Mouse (Mus musculus) spleen, postnatal 10 days (tissue): ENCODE results near the gene Samd5.
A peak's percentile ranks its signal among the peaks of the same experiment; 100 is the strongest.

ENCODE experiments used
- DNase-seq, 2 experiments: peaks; one replicate each; pipeline ENCODE4 v3.0.0; 2021 to 2022; ENCODE audit warnings: low spot score in 2 of 2

The Samd5 gene

DNA sequence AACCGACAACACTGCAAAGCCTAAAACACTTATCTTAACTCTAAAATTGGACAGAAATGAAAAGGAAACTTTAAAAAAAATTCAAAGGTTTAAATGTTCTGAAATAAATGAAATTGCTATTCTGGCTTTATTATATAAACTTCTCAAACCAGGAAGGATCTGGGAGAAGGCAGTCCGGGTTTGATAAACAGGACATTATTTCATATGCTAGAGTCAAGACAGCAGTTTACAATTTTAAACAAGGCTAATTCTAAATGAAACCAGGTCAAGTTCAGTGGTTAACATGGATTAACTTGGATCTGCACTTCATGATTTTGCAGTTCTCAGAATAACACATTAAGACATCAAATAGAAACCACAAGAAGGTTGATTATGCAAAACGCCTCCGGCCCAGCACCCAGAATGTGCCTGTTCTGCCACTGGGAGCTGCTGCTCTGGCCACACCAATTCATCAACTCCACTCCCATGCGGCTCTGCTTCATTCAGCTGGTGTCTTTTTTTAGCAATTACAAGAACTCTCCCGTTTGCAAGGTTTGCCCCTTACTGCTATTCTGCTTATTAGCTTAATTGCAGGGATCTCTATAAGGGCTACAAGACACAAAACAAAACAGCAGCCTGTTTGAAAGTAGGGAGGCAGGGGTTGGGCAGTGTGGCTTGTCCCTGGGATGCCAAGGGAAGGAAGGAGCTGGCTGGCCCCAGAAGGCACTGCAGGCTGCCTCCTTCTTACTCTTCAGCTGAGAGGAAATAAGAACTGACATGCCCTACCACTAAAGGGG lies 24.8 kb downstream of the Samd5 start:
- no peak for DNase-seq

DNA sequence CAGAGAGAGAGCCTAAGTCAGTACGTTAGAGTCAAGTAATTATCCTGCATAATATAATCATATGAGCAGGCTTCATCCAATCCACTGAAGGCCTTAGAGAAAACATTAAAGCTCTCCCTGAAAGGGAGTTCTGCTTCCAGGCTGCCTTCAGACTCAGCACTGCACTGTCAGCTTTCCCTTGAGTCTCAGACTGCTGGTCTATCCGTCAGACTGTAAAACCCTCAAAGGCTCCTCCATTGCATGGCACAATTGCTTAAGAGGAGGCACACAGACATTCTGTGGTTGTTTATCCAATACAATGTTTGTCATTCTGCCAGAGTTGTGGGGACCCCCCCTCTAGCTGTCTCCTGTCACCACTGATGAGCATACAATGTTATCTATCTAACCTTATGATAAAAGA lies 26.5 kb downstream of the Samd5 start:
- DNase-seq: no peak

DNA sequence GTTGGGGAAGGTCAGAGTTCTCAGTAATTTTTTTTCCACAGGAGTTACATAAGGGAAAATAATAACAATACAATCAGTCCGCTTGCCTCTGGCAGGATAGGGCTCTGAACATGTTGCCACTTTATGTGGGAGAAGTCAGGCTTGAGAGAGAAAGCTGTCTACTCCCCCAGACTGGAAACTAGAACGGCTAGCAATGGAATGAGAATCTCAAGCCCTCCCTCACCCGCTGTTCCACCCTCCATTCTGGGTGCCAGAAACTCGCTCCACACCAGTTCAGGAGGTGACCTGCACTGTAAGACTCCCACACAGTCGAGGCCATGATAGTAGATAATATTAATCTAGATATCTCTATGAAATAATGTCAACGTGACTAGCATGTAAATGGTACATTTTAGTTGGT lies 27.3 kb downstream of the Samd5 start:
- DNase-seq: no peak

DNA sequence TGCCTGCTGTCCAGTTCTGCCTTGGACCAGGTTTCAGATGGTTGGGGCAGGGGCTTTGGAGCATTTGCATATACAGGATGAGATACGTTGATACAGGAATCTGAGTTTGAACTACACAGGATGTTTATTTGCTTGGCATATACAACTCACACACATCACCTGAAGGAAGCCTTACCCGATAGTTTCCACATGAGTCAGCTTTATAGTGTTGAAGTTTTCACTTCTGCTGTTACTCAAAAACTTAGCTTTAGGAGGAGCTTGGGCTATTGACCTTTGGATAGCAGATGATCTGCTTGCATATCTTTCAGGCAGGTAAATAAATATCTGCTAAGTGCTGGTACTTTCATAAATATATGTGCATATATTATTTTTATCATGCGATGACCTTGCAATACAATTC lies 28.6 kb downstream of the Samd5 start:
- no peak for DNase-seq

DNA sequence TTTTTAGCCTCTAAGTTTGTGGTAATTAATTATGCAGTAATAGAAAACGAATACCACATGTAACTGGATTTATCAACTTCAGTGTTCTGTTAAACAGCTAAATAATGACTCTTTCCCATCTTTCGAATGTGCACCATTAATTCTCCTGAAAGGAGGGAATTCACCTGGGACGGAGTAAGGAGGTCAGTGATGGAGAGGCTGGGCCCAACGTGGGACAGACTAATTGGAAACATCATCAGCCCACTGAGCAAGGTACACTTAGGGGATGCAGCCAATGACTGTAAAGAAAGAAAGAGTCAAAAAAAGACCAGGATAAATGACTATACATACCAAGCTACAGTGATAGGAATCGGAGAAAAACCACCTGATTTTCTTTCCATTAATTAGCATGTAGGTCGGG lies 31.5 kb downstream of the Samd5 start:
- DNase-seq: no peak

DNA sequence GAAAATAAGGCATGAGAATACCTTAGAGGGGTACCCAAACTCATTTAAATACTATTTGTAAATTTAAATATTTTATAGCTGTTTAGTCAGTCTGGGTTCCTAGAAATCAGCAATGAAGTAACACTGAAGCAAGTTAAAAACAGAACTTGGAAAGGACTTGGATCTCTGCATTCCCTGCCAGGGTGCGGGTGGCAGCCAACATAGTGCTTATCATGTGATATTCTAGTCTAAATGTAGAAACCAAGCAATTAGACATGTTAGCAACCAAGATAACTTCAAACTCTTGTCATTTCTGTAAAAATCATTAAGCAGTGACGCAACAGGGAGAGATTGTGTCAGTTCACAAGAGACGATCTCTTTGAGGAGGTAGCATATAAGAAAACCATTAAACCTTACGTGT lies 32.9 kb downstream of the Samd5 start:
- no peak for DNase-seq

DNA sequence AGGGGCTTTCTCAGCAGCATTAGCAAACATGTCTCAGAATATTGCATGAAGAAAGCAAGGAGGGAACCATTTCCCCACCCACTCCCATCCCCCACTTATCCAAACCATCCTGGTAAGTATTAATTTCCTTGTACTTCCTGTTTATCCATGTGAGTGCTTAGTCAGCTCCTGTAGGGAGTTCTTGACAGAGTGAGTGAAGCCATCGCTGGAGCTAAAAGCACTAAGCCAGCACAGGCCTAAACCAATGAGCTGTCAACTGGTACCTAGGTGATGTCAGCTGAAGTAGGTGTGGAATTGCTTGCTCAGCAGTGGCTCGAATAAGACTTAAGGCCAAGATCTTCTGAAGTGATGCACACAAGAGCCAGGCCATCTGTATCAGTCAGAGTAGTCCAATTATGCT lies 34.3 kb downstream of the Samd5 start:
- DNase-seq: no peak

DNA sequence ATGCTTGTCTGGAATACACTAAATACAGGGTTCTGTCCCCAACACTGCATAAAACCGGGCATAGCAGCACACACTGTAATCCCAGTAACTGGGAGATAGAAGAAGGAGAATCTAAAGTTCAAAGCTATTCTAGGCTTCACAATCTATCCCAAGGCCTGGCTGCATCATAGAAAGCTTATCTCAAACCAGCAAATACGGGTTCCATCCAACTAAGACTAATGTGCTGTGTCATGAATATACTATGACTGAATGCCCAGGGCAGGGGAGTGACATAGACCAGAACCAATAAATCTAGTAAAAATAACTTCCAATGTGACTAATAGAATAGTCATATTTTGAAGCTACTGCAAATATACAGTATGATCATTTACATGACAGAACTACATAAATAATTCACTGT lies 35.0 kb downstream of the Samd5 start:
- DNase-seq: no peak

DNA sequence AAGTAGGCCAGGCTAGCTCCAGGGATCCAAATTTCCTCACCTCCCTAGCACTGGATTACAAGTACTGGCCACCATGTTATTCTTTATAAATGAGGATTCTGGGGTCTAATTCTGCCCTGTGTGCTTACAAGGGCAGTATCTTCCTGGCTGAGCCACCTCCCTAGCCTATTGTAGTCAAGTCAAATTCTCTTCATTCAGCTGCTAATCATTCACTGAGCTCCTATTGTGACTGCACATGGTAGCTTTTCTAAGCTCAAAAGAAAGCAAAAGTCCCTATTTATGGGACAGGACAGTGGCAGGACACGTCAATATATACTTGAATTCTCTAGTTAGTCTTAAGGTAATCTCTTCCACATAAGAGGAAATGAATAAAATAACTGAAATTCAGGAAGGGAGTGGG lies 49.7 kb downstream of the Samd5 start:
- DNase-seq: no peak

DNA sequence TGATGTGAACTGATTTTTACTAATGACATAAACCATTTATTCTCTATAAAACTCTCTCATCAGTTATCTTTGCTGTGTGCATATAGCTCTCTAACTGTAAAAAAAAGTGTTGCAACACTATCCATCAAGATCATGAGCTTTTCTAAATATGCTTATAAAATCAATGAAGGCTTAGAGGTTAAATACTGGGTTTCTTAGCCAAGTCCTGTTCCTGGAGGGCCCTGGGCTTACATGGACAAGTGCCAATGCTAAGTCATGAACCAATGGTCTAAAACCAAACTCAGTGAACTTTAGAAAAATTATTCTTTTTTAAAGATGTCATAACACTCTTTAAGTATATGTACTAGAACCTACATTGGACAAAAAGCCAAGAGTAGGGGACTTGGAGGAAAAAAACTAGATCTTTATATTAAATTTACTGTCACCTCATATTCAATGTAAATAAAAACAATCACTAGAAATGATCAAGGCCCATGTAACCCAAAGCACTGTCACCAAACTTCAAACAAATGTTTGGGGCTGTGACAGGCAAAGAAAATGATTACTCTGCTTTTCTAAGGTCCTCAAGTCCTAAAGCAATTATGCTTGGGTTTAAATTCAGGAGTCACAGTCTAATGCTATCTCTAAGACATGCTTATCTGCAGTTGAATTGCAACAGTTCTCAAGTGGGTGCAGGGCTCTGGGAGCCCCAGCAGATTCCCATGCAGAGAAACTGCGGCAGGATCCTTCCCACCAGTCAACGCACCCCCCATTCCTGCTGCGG lies 52.9 kb downstream of the Samd5 start:
- DNase-seq: no peak

DNA sequence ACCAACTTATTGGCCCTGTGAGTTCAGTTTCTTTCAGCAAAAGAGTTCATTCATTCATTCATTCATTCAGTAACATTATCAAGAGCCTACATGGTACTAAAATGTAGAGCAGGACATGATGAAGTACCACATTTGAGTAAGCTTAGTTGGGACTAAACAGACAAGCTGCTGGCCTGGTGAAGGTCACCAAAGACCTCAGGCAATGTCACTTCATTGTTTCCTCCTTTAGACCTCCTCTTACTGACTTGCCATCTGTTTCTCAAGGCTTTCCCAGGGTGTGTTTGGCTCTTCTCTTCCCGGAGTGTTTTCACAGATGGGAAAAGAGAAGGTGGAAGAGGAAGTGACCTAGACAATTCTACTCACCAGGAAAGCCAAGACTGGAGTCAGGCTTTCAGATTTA lies 54.0 kb downstream of the Samd5 start:
- DNase-seq: no peak

DNA sequence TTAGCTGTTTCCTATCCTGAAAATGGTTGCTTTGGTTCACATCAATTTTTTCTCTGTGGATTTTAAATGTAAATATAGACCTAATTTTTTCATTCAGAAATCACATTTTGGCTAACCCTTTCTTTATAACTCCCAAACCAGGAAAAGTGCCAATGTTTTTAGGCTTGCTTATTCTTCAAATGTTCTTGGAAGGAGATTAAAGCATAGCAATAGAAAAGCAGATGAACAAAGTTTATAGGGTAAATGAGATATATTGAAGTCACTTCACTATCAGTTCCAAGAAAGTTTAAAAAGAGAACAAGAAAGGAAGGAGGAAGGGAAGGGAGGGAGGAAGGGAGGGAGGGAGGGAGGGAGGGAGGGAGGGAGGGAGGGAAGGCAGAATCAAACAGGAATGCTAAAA lies 60.0 kb downstream of the Samd5 start:
- DNase-seq: no peak

DNA sequence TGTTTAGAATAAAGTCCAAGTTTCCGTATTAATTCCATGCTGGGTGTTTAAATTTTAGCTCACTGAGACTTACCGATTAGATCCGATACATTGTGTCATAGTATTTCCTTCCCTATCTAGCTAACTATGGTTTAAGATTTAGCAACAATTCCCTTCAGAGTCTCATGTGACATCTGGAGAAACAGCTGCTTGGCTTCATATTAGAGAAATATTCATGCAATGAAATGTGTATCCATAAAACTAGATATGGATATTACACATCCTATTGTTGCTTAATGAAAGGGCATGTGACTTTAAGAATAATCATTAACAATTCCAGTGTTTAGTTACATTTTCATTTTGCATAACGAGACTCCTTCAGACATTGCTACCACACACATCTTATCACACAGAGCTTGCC lies 66.2 kb downstream of the Samd5 start:
- no peak for DNase-seq

DNA sequence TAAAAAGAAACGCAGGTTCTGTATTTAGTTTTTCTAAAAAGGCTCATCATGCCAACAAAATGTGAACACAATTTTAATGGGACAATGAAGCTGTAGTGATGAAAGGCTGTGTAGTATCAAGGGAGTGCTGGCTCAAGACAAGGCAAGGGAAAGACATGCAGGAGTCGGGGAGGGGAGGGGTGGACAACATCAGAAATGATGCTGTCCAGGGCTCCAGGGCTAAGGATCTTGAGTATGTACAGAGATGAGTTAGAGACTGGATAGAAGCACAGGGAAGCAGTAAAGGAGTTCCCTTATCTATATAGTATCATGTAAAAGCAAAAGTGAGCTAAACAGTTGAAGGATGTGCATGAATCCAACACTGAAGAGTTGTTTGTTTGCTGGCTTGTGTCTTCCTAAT lies 67.9 kb downstream of the Samd5 start:
- DNase-seq: no peak

DNA sequence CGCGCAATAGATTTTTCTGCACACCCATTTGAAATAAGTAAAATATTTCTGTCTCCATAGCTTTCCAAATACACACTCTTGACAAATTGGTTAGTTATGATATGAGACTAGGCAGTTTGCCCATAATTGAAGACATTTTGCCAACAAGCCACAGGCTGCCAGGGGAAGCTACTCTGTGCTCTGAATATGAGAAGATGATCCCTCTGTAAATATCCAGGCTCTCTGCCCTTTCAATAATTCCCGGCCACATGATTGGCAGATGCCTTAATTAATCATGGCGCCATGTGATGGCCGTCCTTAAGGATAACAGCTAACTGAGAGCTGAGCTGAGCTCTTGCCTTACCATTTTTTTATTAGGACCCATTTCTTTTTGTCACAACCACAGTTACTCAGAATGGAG lies 69.4 kb downstream of the Samd5 start:
- DNase-seq: no peak

DNA sequence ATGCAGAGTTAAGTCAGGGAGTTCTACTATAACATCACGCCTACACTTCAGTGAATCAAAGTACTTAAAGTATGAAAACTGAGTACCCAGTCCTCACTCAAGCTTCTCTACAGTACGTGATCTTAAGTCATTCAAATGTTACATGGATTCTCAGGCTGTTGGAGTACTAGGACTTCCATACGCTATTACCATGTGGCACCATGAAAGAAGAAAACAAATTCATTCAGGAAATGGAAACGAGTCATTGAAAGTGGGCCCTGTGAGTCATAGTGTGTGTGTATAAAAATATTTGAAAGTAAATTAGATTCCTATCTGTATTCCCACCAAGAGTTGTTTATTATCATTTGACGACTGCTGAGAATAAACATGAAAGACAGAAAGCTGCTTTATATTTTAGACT lies 71.7 kb downstream of the Samd5 start:
- DNase-seq: no peak

DNA sequence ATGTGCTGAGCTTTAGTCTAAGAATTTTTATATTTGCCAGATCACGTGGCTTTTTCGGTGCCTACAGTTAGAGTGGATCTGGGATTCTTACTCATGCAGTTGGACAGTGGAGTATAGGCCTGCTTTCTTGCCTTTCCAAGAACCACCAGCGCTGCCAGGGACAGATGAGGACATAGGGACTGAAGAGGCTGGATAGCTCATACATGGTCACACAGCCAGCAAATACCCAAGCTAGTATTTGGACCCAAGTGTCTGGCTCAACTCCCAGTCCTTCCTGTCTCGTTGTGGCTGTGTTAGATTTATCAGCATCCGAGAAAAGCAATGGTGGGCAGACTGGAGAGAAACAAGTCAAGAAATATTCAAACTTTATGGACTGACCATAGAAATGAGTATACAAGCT lies 72.2 kb downstream of the Samd5 start:
- DNase-seq: no peak

DNA sequence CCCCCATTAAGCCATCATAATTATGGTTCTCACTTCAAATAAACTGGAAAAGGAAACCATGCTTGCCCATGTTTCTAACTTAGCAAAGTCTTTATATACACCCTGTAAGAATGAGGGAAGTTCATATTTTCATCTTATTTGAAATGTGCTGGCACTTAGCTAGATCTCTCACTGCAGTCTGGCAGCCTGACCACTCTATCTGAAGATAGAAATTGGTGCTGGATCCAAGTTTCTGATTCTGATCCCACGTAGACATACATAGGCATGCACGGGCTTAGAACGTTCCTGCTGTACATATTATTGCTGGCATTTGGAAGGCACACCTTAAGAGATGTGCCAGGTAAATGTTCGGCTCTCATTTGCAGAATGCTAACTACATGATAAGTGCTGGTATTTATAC lies 72.6 kb downstream of the Samd5 start:
- DNase-seq: no peak

DNA sequence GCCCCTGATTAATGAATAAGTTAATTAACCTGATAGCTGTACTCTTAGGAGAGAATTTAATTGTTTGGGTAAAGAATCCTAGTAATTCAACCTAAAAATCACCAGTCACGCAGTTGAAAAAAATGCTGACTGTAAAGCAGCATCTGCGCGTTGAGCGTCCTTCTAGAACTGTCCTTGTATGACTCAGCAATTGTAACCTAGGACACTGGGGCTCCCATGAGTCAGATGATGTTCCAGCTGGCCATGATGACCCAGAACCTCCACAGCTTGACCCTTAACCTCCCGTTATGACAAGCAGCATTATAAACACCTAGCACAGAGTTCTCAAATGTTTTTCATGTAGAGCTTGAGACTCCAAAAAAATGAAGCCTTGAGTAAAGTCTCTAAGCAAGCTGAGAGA lies 78.8 kb downstream of the Samd5 start:
- DNase-seq: no peak

DNA sequence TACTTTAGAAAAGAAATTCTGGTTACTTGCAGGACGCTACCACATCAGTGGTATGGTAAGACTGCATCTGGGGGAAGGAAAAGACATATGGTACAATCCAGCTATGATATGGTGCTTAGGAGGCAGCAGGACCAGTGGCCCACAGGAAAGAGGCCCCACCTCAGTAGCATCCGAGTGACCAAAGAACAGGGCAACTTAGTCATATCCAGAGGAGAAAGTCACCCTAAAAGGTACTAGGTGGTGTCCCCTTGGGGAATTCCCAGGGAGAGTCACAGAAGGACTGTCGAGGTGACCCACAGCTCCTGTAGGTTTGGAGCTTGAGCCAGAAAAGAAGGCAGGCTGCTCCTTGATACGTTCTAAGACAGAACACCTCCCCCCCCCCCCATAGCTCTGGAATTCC lies 80.3 kb downstream of the Samd5 start:
- no peak for DNase-seq

DNA sequence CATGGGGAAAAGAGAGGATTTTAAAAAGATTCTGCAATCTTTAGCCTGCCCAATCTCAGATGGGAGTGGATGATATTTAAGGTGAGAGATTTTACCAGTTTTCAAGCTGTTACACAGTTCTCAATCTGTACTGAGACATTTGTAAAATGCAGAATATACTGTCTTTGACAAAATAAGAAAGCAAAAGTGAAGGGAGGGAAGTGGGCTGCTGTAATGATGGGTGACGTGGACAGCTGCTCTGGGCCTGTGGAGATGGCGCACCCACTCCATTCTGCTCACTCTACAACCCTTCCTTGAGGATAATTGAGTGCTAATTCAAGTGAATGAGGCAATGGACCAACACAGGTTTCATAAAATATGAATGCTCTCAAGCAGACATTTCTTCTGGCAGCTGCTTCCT lies 84.4 kb downstream of the Samd5 start:
- DNase-seq: no peak

DNA sequence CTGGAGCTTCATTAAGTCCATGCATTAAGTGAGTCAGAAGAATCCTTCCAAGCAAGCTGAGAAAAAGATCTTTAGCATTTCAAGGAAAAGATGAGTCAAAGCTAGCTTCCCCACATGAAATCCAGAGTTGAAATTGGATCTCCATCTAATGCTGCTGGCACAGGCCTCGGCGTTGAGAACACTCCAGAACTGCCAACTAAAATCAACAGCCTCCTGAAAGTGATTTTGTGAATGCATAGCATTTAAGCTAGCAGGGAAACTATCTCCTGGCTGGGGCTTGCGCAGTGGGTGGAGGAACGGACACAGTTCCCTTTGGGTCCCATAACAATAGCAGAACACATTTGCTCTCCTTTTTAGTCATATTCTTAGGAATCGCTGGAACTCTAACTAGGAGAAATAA lies 88.7 kb downstream of the Samd5 start:
- DNase-seq: no peak

DNA sequence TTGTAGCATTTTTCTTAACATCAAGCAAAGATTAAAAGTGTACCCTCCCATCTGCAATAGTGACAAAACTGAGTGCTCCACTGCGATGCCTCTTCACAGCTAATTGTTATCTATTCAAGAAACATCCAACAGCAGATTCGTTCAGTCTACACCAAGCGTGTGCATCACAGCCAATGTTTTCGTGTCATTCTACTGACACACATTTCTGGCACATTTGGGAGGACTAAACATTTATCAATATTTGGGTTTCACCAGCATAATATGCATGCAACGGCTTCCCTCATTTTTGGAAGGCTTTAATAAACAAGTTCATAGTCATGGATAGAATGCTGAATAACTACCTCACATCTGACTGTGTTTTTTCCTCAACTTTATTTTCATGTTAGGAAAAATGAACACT lies 95.6 kb downstream of the Samd5 start:
- DNase-seq: no peak

DNA sequence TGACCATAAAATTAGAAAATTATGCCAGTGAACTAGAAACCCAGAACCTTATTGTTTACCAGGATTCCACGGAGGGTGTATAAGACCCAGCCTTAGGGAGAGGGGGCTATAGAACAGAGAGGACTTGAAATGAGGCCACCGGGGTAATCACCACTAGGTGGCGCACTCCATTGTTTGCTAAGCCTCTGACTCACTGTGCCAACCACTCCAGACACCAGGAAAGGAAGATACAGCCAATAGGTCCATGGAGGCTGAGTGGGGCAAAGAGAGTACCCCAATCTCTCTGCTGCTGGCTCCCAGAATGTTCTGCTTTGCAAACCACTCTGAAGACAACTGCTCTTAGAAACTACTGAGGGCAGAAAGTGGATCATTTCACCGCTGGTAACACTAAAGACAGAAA lies 99.4 kb downstream of the Samd5 start:
- peak; percentile 9 to 61 for DNase-seq
